Mouse (Mus musculus): ENCODE measurements around the gene Eci1.

DNA sequence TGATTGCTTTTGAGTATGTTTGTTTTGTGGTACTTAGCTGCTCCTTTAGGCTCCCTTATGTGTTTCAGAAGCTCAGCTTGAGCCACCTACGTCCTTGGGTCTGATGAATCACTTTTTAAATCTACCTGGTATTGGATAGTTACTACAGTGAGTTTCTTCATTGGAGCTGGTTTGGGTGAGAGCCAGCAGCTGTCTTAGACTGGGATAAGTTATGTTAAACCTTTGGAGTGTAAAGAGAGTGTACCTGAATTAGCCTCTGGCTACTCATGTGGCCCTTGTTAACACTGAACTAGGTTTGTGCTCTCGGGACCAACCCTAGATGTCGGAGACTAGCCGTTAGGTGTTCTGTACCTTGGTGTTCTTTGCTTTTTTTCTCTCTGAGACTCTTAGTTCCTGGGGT, 3.3 kb upstream of the Eci1 start:
- no peak for TF ChIP-seq POLR2A (IDR thresholded peaks at IDR 0.05; ENCODE audit: extremely low read depth, insufficient read depth, low read length)
- no peak for TF ChIP-seq CTCF (IDR thresholded peaks at IDR 0.05; ENCODE audit: extremely low read depth, insufficient read depth, low read length)

All from cortical plate, adult 2 months (tissue).